Mouse (Mus musculus): ENCODE measurements around the gene Tubgcp6. TPM values are rescaled to one million over a fixed set of nuclear protein-coding genes. Genes with fewer than 3 reads are reported as not detected.

The Tubgcp6 gene
- polyA plus RNA-seq, 1 experiment from 2014 or later = 3.3 TPM

- Histone ChIP-seq H3K9me3 (ENCODE audit: low read length) (no peaks in the 10 kb centered on the region), H3K4me2 (ENCODE audit: low read depth, low read length) (peak overlapping the region; percentile 98), H3K36me3 (replicated peaks; ENCODE audit: insufficient read depth, low read length) (peaks cover 4% of the 10 kb centered on the region; the same call in 1 of the 2 replicates), H3K27me3 (ENCODE audit: insufficient read depth, low read length) (no peaks in the 10 kb centered on the region), H3K9ac (replicated peaks) (peak overlapping the region; percentile 90), H3K27ac (ENCODE audit: low read depth) (peak overlapping the region; percentile 83), H3K4me3 (ENCODE audit: low read depth, low read length) (peak overlapping the region; percentile 82), H3K4me1 (ENCODE audit: insufficient read depth) (peaks cover 36% of the 10 kb centered on the region)
- DNase-seq (no peak), ATAC-seq (peak; percentile 26)
- under 1% methylated on average over 36 of the region's 39 CpGs for WGBS (ENCODE audit: insufficient replicate concordance)
- TF ChIP-seq CTCF (IDR thresholded peaks at IDR 0.05; ENCODE audit: low read depth) (no peak), EP300 (IDR thresholded peaks at IDR 0.05; ENCODE audit: low read depth) (no peak)
Measured at GRCm38 (mm10) chr15:89076156-89076731, 46.7 kb downstream of the Tubgcp6 start.

- Histone ChIP-seq H3K4me2 (ENCODE audit: low read depth, low read length) (peak overlapping the region; percentile 98), H3K36me3 (replicated peaks; ENCODE audit: insufficient read depth, low read length) (0 out of 2 replicates have a peak, but pooled peaks cover 4% of the 10 kb centered on the region), H3K4me3 (ENCODE audit: low read depth, low read length) (peak overlapping the region; percentile 82), H3K9me3 (ENCODE audit: low read length) (no peaks in the 10 kb centered on the region), H3K27ac (ENCODE audit: low read depth) (peak overlapping the region; percentile 83), H3K9ac (replicated peaks) (peak overlapping the region; percentile 90), H3K27me3 (ENCODE audit: insufficient read depth, low read length) (no peaks in the 10 kb centered on the region), H3K4me1 (ENCODE audit: insufficient read depth) (peaks cover 36% of the 10 kb centered on the region)
- ATAC-seq (peak; percentile 89), DNase-seq (peak; percentile 91)
- TF ChIP-seq EP300 (IDR thresholded peaks at IDR 0.05; ENCODE audit: low read depth) = no peak
- peak; percentile 29 for TF ChIP-seq CTCF (IDR thresholded peaks at IDR 0.05; ENCODE audit: low read depth)
- WGBS (ENCODE audit: insufficient replicate concordance) = 2% methylated on average over 43 of the region's 59 CpGs
Measured at GRCm38 (mm10) chr15:89075478-89076147, 47.3 kb downstream of the Tubgcp6 start.

DNA sequence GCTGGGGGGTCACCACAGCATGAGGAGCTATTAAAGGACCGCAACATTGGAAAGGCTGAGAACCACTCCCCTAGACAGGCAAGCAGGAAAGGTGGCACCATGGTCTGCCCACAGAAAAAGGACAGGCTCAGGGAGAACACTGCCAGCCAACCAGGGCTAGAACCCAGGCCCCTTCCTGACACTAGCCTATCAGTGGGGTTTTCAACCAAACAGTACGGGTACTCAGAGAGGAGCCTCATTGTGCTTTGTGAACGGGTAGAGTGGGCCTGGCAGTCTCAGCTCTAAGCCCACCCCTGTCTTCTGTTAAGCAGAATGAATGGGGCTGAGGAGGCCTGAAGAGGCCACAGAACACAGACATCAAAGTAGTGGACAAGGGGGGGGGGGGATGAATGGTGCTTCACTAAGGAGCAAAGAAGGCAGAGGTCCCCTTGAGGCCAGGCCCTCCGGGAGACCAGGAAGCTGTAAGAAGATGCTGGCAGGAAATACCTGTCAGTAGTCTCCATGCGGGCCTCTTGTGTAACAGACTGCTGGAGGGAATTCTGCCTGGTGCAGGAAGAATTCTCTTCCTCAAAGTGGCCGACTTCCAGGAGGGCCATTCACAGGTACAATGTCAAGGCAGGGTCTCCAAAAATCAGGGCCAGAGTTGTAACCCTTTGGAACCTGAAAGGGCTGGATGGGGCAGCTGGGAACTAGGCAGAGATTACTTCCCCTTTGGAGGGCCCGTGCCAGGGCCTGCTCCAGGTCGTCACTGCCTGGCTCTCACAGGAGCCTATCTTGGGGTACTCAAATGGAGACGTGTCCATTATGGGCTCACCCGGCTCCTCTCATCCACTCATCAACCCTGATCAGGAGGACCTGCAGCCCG is 48.1 kb downstream of the Tubgcp6 start, which contains the start of gene Trabd:
TSS of gene Trabd (plus strand) at position 512 of the 865 bp plus-strand sequence.
- peak within 1 kb of the TSS; percentile 83 for H3K27ac ChIP-seq (ENCODE audit: low read depth)
- H3K4me1 ChIP-seq (ENCODE audit: insufficient read depth) = peaks cover 36% of the 10 kb centered on the region
- DNase-seq (no peak), ATAC-seq (no peak)
- H3K36me3 ChIP-seq (replicated peaks; ENCODE audit: insufficient read depth, low read length) = 0 out of 2 replicates have a peak, but pooled peaks cover 2% of the 10 kb centered on the region
- no peak for TF ChIP-seq CTCF (IDR thresholded peaks at IDR 0.05; ENCODE audit: low read depth)
- TF ChIP-seq EP300 (IDR thresholded peaks at IDR 0.05; ENCODE audit: low read depth) = no peak
- H3K4me3 ChIP-seq (ENCODE audit: low read depth, low read length) = peak within 1 kb of the TSS; percentile 82
- peak within 1 kb of the TSS; percentile 98 for H3K4me2 ChIP-seq (ENCODE audit: low read depth, low read length)
- no peaks in the 10 kb centered on the region for H3K27me3 ChIP-seq (ENCODE audit: insufficient read depth, low read length)
- WGBS (ENCODE audit: insufficient replicate concordance) = 34% methylated on average over 11 of the region's 11 CpGs
- peak within 1 kb of the TSS; percentile 90 for H3K9ac ChIP-seq (replicated peaks)
- H3K9me3 ChIP-seq (ENCODE audit: low read length) = no peaks in the 10 kb centered on the region

DNA sequence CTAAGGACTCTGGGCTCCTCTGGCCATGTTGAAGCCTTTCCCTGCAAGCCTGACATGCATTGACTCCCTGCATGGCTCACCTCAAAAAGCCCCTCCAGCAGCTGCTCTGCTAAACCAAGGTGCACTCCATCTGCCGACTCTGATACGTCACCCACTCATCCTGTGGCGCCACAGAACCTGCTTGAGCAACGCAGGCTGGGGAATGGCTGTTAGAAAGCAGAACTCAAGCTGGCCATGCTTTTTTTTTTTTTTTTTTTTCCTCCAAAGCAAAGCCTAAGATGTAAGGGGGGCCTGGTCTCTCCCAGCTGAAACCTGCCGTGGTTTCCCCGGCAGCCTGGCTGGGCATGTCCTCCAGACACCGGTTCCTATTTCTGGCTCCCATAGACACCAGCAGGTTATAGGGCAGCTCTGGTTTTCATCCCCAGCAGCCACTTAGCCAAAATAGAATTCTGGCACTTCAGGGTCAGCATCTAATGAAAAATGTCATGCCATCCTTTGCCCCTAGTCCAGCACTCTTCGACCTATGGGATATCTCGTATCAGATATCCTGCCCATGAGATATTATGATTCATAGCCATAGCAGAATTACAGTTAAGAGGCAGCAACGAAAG is 48.8 kb downstream of the Tubgcp6 start:
- Histone ChIP-seq H3K4me2 (ENCODE audit: low read depth, low read length) (0 out of 2 replicates have a peak overlapping the region, but pooled peaks have one; percentile 18), H3K36me3 (replicated peaks; ENCODE audit: insufficient read depth, low read length) (no peaks in the 10 kb centered on the region), H3K9me3 (ENCODE audit: low read length) (no peaks in the 10 kb centered on the region), H3K27me3 (ENCODE audit: insufficient read depth, low read length) (0 out of 2 replicates have a peak, but pooled peaks cover 3% of the 10 kb centered on the region), H3K4me3 (ENCODE audit: low read depth, low read length) (no peak overlapping the region), H3K27ac (ENCODE audit: low read depth) (0 out of 2 replicates have a peak overlapping the region, but pooled peaks have one; percentile 6), H3K4me1 (ENCODE audit: insufficient read depth) (peaks cover 36% of the 10 kb centered on the region), H3K9ac (replicated peaks) (no peak overlapping the region)
- ATAC-seq (no peak), DNase-seq (peak; percentile 49)
- WGBS (ENCODE audit: insufficient replicate concordance) = 55% methylated on average over 10 of the region's 10 CpGs
- TF ChIP-seq CTCF (IDR thresholded peaks at IDR 0.05; ENCODE audit: low read depth) (no peak), EP300 (IDR thresholded peaks at IDR 0.05; ENCODE audit: low read depth) (no peak)

GRCm38 (mm10) chr15:89070606-89071005 is 52.3 kb downstream of the Tubgcp6 start:
- TF ChIP-seq EP300 (IDR thresholded peaks at IDR 0.05; ENCODE audit: low read depth) (no peak), CTCF (IDR thresholded peaks at IDR 0.05; ENCODE audit: low read depth) (no peak)
- Histone ChIP-seq H3K36me3 (replicated peaks; ENCODE audit: insufficient read depth, low read length) (no peaks in the 10 kb centered on the region), H3K9me3 (ENCODE audit: low read length) (no peaks in the 10 kb centered on the region), H3K9ac (replicated peaks) (no peak overlapping the region), H3K27ac (ENCODE audit: low read depth) (no peak overlapping the region), H3K4me3 (ENCODE audit: low read depth, low read length) (no peak overlapping the region), H3K4me1 (ENCODE audit: insufficient read depth) (peaks cover 11% of the 10 kb centered on the region), H3K4me2 (ENCODE audit: low read depth, low read length) (no peak overlapping the region), H3K27me3 (ENCODE audit: insufficient read depth, low read length) (peaks cover 30% of the 10 kb centered on the region)
- ATAC-seq = no peak
- DNase-seq = no peak
- WGBS (ENCODE audit: insufficient replicate concordance) = 70% methylated on average over 24 of the region's 24 CpGs
